Mouse (Mus musculus): ENCODE measurements around the gene Fahd1. TPM values are rescaled to one million over a fixed set of nuclear protein-coding genes. Genes with fewer than 3 reads are reported as not detected.

Fahd1 gene
- polyA plus RNA-seq, 2 experiments, result 14.8 to 16.5 TPM

DNA sequence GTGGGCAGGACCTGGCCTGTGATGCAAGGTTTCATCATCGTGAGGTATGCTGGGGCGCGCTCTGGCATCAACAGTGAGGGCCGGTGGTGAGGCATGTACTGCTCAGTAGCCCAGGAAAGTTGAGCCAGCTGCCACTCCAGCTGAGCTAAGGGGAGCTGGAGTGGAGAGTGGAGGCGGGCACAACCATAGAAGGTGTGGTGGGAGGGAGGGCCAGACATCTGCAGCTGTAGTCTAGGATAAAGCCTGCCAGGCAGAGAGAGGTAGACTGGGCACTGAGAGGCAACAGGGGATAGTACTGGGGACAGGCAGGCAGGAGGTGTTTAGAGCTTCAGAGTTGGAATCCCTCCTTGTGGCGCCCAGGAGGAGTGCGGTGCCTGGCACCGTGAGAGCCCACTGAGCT, 9.9 kb upstream of the Fahd1 start:
- Histone ChIP-seq H3K4me1 (ENCODE audit: control insufficient read depth, insufficient read depth, low read length) (no peaks in the 10 kb centered on the region), H3K4me2 (replicated peaks; ENCODE audit: low read depth, low read length, severe bottlenecking) (no peak overlapping the region), H3K9me3 (ENCODE audit: control insufficient read depth, low read length) (no peaks in the 10 kb centered on the region), H3K9ac (ENCODE audit: low read depth, low read length, severe bottlenecking) (no peak overlapping the region), H3K27me3 (ENCODE audit: control insufficient read depth, insufficient read depth, low read length) (no peaks in the 10 kb centered on the region), H3K4me3 (replicated peaks; ENCODE audit: low read length) (no peak overlapping the region), H3K27ac (replicated peaks; ENCODE audit: low read depth, low read length) (no peak overlapping the region), H3K36me3 (ENCODE audit: control insufficient read depth, insufficient read depth, low read length) (peaks cover 29% of the 10 kb centered on the region)
- ATAC-seq (ENCODE audit: low FRiP score, low read depth) (no peak), DNase-seq (ENCODE audit: low spot score) (no peak)
- no peak for TF ChIP-seq POLR2A (IDR thresholded peaks at IDR 0.05; ENCODE audit: borderline replicate concordance, extremely low read depth, insufficient read depth, insufficient read length)
- 90% methylated on average over 8 of the region's 8 CpGs for WGBS

DNA sequence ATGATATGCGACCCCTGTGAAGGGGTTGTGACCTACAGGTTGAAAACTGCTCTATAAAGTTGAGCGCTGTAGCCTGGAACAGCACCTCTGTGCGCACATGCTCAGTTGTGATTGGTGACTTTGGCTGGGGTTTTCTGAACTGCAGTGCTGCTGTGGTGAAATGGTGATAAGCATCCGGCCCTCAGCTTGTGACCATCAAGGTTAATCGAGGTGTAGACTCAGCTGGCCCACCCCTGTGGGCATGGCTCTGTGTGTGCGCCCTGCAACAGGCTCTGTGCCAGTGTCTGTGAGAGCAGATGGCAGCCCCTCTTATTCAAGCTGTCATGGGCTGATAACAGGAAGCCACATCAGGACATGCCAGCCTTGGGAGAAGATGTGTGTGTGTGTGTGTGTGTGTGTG, 8.8 kb upstream of the Fahd1 start:
- Histone ChIP-seq H3K4me3 (replicated peaks; ENCODE audit: low read length) (no peak overlapping the region), H3K9ac (ENCODE audit: low read depth, low read length, severe bottlenecking) (no peak overlapping the region), H3K4me2 (replicated peaks; ENCODE audit: low read depth, low read length, severe bottlenecking) (no peak overlapping the region), H3K27ac (replicated peaks; ENCODE audit: low read depth, low read length) (no peak overlapping the region), H3K9me3 (ENCODE audit: control insufficient read depth, low read length) (no peaks in the 10 kb centered on the region), H3K27me3 (ENCODE audit: control insufficient read depth, insufficient read depth, low read length) (no peaks in the 10 kb centered on the region), H3K4me1 (ENCODE audit: control insufficient read depth, insufficient read depth, low read length) (no peaks in the 10 kb centered on the region), H3K36me3 (ENCODE audit: control insufficient read depth, insufficient read depth, low read length) (peaks cover 30% of the 10 kb centered on the region)
- no peak for TF ChIP-seq POLR2A (IDR thresholded peaks at IDR 0.05; ENCODE audit: borderline replicate concordance, extremely low read depth, insufficient read depth, insufficient read length)
- 89% methylated on average over 6 of the region's 6 CpGs for WGBS
- DNase-seq (ENCODE audit: low spot score) (no peak), ATAC-seq (ENCODE audit: low FRiP score, low read depth) (no peak)

DNA sequence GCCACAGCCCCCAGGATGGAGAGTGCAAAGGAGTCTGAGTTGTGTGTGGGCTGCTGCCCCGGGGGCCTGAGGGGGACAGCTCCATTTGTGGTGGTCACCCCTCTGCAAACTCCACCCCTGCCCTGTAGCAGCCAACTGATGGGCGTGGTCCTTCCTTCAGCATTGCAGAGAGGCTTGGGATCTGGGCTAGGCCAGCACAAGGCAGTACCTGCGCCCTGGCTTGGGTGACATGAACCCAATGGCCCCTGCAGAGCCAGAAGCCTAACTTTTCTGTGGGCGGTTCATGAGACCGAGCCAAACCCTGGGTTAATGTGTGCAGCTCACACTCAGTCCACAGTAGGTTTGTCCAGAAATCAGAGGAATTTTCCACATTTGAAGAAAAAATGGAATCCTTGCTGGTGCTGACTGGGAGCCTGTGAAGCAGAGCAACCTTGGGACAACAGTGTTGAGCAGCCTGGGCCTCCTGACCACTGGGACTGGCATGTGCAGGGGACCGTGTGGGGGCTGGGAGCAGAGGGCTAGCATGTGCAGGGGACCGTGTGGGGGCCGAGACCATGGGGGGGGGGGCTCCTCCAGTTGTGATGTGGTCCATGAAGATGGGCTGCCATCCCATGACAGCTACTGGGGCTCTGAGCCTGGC, 7.8 kb upstream of the Fahd1 start:
- no peak overlapping the region for H3K4me2 ChIP-seq (replicated peaks; ENCODE audit: low read depth, low read length, severe bottlenecking)
- no peak for ATAC-seq (ENCODE audit: low FRiP score, low read depth)
- no peak overlapping the region for H3K9ac ChIP-seq (ENCODE audit: low read depth, low read length, severe bottlenecking)
- peaks cover 33% of the 10 kb centered on the region for H3K36me3 ChIP-seq (ENCODE audit: control insufficient read depth, insufficient read depth, low read length)
- TF ChIP-seq POLR2A (IDR thresholded peaks at IDR 0.05; ENCODE audit: borderline replicate concordance, extremely low read depth, insufficient read depth, insufficient read length), result no peak
- no peak overlapping the region for H3K4me3 ChIP-seq (replicated peaks; ENCODE audit: low read length)
- 90% methylated on average over 8 of the region's 8 CpGs for WGBS
- no peaks in the 10 kb centered on the region for H3K27me3 ChIP-seq (ENCODE audit: control insufficient read depth, insufficient read depth, low read length)
- H3K9me3 ChIP-seq (ENCODE audit: control insufficient read depth, low read length), result no peaks in the 10 kb centered on the region
- no peaks in the 10 kb centered on the region for H3K4me1 ChIP-seq (ENCODE audit: control insufficient read depth, insufficient read depth, low read length)
- no peak for DNase-seq (ENCODE audit: low spot score)
- H3K27ac ChIP-seq (replicated peaks; ENCODE audit: low read depth, low read length), result no peak overlapping the region

DNA sequence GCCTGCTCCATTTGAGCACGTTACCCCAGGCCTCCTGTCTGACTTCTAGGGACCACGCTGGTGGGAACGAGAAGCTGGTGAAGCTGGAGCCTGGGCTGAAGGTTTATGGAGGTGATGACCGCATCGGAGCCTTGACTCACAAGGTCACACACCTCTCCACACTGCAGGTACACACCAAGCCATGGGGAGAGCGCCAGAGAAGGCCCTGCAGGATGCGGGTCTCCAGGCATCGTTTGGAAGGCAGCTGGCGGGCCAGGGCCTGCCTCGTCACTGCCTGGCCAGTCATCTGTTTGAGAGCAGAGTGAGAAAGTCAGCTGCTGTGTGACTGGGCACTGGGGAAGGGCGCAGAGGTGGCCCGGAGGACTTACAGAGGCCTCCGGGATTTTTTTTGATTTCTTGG, 6.4 kb upstream of the Fahd1 start:
- Histone ChIP-seq H3K4me2 (replicated peaks; ENCODE audit: low read depth, low read length, severe bottlenecking) (no peak overlapping the region), H3K9ac (ENCODE audit: low read depth, low read length, severe bottlenecking) (no peak overlapping the region), H3K4me3 (replicated peaks; ENCODE audit: low read length) (no peak overlapping the region), H3K27me3 (ENCODE audit: control insufficient read depth, insufficient read depth, low read length) (no peaks in the 10 kb centered on the region), H3K36me3 (ENCODE audit: control insufficient read depth, insufficient read depth, low read length) (peaks cover 28% of the 10 kb centered on the region), H3K27ac (replicated peaks; ENCODE audit: low read depth, low read length) (no peak overlapping the region), H3K9me3 (ENCODE audit: control insufficient read depth, low read length) (no peaks in the 10 kb centered on the region), H3K4me1 (ENCODE audit: control insufficient read depth, insufficient read depth, low read length) (no peaks in the 10 kb centered on the region)
- DNase-seq (ENCODE audit: low spot score) (no peak), ATAC-seq (ENCODE audit: low FRiP score, low read depth) (no peak)
- WGBS, result 86% methylated on average over 13 of the region's 13 CpGs
- TF ChIP-seq POLR2A (IDR thresholded peaks at IDR 0.05; ENCODE audit: borderline replicate concordance, extremely low read depth, insufficient read depth, insufficient read length), result no peak

DNA sequence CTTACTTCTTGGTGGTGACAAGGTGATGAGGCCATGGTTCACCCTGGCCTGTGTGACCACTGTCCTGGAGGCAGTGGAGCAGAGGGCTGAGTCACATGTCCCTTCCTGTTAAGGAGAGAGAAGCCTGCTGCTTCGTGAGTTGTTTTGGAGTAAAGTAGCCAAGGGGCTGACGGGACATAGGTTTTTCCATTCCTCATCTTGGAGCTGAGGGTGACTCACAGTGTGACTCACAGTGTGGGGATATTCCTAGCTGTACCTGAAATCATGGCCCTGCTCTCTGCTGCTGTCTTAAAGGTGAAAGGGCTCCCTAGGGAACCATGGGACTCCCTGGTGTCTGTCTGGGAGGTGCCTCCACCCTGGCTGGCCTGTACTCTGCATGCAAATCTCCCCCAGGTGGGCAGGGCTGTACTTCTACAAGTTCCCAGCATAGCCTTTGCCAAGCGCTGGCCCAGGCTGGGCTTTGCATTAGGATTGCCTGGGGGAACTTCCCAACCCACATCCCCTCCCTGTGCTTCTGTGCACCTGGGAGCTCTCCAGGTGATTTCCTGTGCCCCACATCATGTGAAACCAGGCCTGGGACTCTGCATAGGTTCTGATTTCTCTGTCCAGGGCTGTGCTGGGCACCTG, 5.8 kb upstream of the Fahd1 start:
- Histone ChIP-seq H3K9me3 (ENCODE audit: control insufficient read depth, low read length) (no peaks in the 10 kb centered on the region), H3K4me2 (replicated peaks; ENCODE audit: low read depth, low read length, severe bottlenecking) (no peak overlapping the region), H3K27me3 (ENCODE audit: control insufficient read depth, insufficient read depth, low read length) (no peaks in the 10 kb centered on the region), H3K36me3 (ENCODE audit: control insufficient read depth, insufficient read depth, low read length) (peaks cover 22% of the 10 kb centered on the region), H3K27ac (replicated peaks; ENCODE audit: low read depth, low read length) (no peak overlapping the region), H3K4me1 (ENCODE audit: control insufficient read depth, insufficient read depth, low read length) (peaks cover 4% of the 10 kb centered on the region), H3K9ac (ENCODE audit: low read depth, low read length, severe bottlenecking) (no peak overlapping the region), H3K4me3 (replicated peaks; ENCODE audit: low read length) (no peak overlapping the region)
- ATAC-seq (ENCODE audit: low FRiP score, low read depth) (no peak), DNase-seq (ENCODE audit: low spot score) (no peak)
- WGBS, result 75% methylated on average over 3 of the region's 3 CpGs
- TF ChIP-seq POLR2A (IDR thresholded peaks at IDR 0.05; ENCODE audit: borderline replicate concordance, extremely low read depth, insufficient read depth, insufficient read length), result no peak
